In the genomic region with DNA sequence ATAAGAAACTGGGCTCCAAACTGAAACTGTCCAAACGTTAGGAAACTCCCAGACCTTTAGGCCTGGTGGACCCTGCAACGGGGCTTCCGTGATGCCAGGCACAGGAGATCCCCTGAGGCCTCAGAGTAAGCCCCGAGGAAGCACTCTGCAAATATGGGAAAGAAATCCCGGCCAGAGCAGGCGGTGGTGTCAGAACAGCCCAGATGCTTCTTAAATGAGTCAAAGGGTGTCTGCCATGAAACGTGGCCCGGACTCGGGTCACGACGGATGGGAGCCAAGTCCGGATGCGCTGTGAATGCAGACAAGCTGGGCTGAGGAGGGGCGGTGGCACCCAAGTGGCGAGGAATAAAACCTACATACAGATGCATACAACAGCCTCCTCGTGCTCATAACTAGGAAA, we compare ENCODE assay signal across 8 mouse cellular contexts. TPM values are rescaled to one million over a fixed set of nuclear protein-coding genes. Genes with fewer than 3 reads are reported as not detected.
DNase-seq lines count a peak whose midpoint lies in the region; ATAC-seq lines count a peak whose summit lies in the region.
"Had no signal": no experiment of that assay in that cellular context is flagged by ENCODE, and none has a peak within 500 bp of the region (broad histone marks: within the 10 kb centered on the region; RNA-seq: fewer than 3 reads in every experiment).

No protein-coding gene starts in this region.

- H3K9me3 ChIP-seq in heart, embryonic 14.5 days (ENCODE audit: control insufficient read depth, low read length), result no peaks in the 10 kb centered on the region
- H3K9me3 ChIP-seq in kidney, embryonic 15.5 days (replicated peaks), result no peaks in the 10 kb centered on the region

- peak overlapping the region; percentile 60 for H3K4me2 ChIP-seq in heart, embryonic 14.5 days (ENCODE audit: low read length)
- peak overlapping the region; percentile 52 for H3K4me2 ChIP-seq in kidney, embryonic 15.5 days

- peak; percentile 93 for DNase-seq in R1 (ENCODE audit: low read depth, low spot score)
- DNase-seq in embryo, embryonic 11 days, result peak; percentile 89
- DNase-seq in lung, postnatal 25 days (ENCODE audit: low spot score), result peak; percentile 43
- peak; percentile 42 to 55 for DNase-seq in thymus, adult 18-20 months
- no peak for DNase-seq in layer of hippocampus, postnatal 10 days (ENCODE audit: low spot score in 2 of 2)

- H3K27ac ChIP-seq in heart, embryonic 14.5 days (replicated peaks in 1 of 2; ENCODE audit: control insufficient read depth in 1 of 2, insufficient read depth in 1 of 2, low read depth in 2 of 2, low read length in 2 of 2), result peak overlapping the region in 1 of 2 experiments; percentile 46; a peak in 2 of 4 replicates
- H3K27ac ChIP-seq in kidney, embryonic 15.5 days, result peak overlapping the region; percentile 93

- H3K4me1 ChIP-seq in heart, embryonic 14.5 days (ENCODE audit: control insufficient read depth in 2 of 2, insufficient read depth in 2 of 2, low read length in 2 of 2), result peaks cover 25 to 33% of the 10 kb centered on the region in 2 experiments
- H3K4me1 ChIP-seq in kidney, embryonic 15.5 days, result peaks cover 69% of the 10 kb centered on the region

- 5% methylated on average over 16 of the region's 16 CpGs for WGBS in heart, embryonic 14.5 days
- WGBS in kidney, embryonic 15.5 days, result 5% methylated on average over 16 of the region's 16 CpGs

- 0 out of 2 replicates have a peak, but pooled peaks have one; percentile 11 for ATAC-seq in heart, embryonic 14.5 days (ENCODE audit: insufficient number of reproducible peaks, insufficient read depth, low FRiP score, low read depth)
- peak; percentile 37 for ATAC-seq in kidney, embryonic 15.5 days (replicated peaks; ENCODE audit: low FRiP score)

- peak overlapping the region; percentile 17; a peak in 3 of 4 replicates for H3K4me3 ChIP-seq in heart, embryonic 14.5 days (ENCODE audit: control insufficient read depth in 1 of 2, insufficient read depth in 1 of 2, low read depth in 1 of 2, low read length in 2 of 2)
- H3K4me3 ChIP-seq in kidney, embryonic 15.5 days (replicated peaks), result peak overlapping the region; percentile 27

- H3K36me3 ChIP-seq in heart, embryonic 14.5 days (ENCODE audit: control insufficient read depth, insufficient read depth, low read length), result no peaks in the 10 kb centered on the region
- H3K36me3 ChIP-seq in kidney, embryonic 15.5 days, result no peaks in the 10 kb centered on the region

- peak overlapping the region; percentile 18; the same call in 1 of the 2 replicates for H3K9ac ChIP-seq in heart, embryonic 14.5 days (ENCODE audit: low read length)
- no peak overlapping the region for H3K9ac ChIP-seq in kidney, embryonic 15.5 days

- no peaks in the 10 kb centered on the region for H3K27me3 ChIP-seq in heart, embryonic 14.5 days (ENCODE audit: control insufficient read depth, insufficient read depth, low read length)
- H3K27me3 ChIP-seq in kidney, embryonic 15.5 days, result no peaks in the 10 kb centered on the region

RNA-seq across cellular contexts. Expression of gene C130032M10Rik, which starts 11.6 kb away (rescaled TPM):
- polyA plus RNA-seq in heart, embryonic 14.5 days (2014; fragmentation: Nextera tagmentation; extraction: Ambion mirVana), result 0.77 and 2.7 TPM in 2 replicates
- polyA plus RNA-seq in kidney, embryonic 15.5 days (2015; fragmentation: Nextera tagmentation; extraction: Ambion mirVana), result 0.58 and 0.62 TPM in 2 replicates
- not detected for total RNA-seq in layer of hippocampus, postnatal 10 days (2021)
- total RNA-seq: left cerebral cortex, postnatal 25 days had no signal

RNA-seq across cellular contexts. Expression of gene Ccr4, which starts 22.4 kb away (rescaled TPM):
- polyA plus RNA-seq in heart, embryonic 14.5 days (2014; fragmentation: Nextera tagmentation; extraction: Ambion mirVana), result not detected in 2 replicates
- 0.55 and 0.78 TPM in 2 replicates for polyA plus RNA-seq in kidney, embryonic 15.5 days (2015; fragmentation: Nextera tagmentation; extraction: Ambion mirVana)
- total RNA-seq in layer of hippocampus, postnatal 10 days (2021), result not detected
- total RNA-seq: left cerebral cortex, postnatal 25 days had no signal

RNA-seq across cellular contexts. Expression of gene Trim71, which starts 37.1 kb away (rescaled TPM):
- polyA plus RNA-seq in heart, embryonic 14.5 days (2014; fragmentation: Nextera tagmentation; extraction: Ambion mirVana), result 0.05 TPM in 1 of 2 replicates, not detected in the other
- 0.87 and 1.00 TPM in 2 replicates for polyA plus RNA-seq in kidney, embryonic 15.5 days (2015; fragmentation: Nextera tagmentation; extraction: Ambion mirVana)
- under 1 TPM; 0.18 to 0.27 TPM for total RNA-seq in layer of hippocampus, postnatal 10 days (2021)

Comparison
In these comparisons a context has a peak if more than half of its experiments do, and no peak if none do; other contexts are left out.
1. DNase-seq: peak in R1 (single experiment), embryo, embryonic 11 days (single experiment), lung, postnatal 25 days (single experiment) and thymus, adult 18-20 months (2 of 2); none in layer of hippocampus, postnatal 10 days (0 of 2).